Mouse (Mus musculus) midbrain, embryonic 15.5 days (tissue): ENCODE data around the gene Cacybp. TPM values are rescaled to one million over a fixed set of nuclear protein-coding genes. Genes with fewer than 3 reads are reported as not detected.

Experiments used
- polyA plus RNA-seq: library from polyadenylated mRNA; unstranded; fragments of >200 nt; fragmentation: Nextera tagmentation; extraction: Ambion mirVana; gene quantifications from 2 replicates; pipeline ENCODE4 v1.2.1, GENCODE M21; 2015

Gene Cacybp
- polyA plus RNA-seq, 1 experiment from 2014 or later, result 256 TPM

Other genes starting within 250 kb of the Cacybp start
- gene 4930523C07Rik, start 168.5 kb downstream of the Cacybp start, polyA plus RNA-seq, result 1.7 TPM in 2 replicates
- not detected in 2 replicates for gene Tnn, start 59.3 kb downstream of the Cacybp start, polyA plus RNA-seq
- gene Mrps14, start 17.7 kb downstream of the Cacybp start, polyA plus RNA-seq, result 113 and 126 TPM in 2 replicates